Mouse (Mus musculus) heart, postnatal 25 days (tissue): Measurements from ENCODE around the gene Vgll4. TPM values are rescaled to one million over a fixed set of nuclear protein-coding genes. Genes with fewer than 3 reads are reported as not detected.
A peak's percentile ranks its signal among the peaks of the same experiment; 100 is the strongest.

Experiments used
- DNase-seq: peaks from one replicate; pipeline ENCODE4 v3.0.0; 2022; ENCODE audit warnings: low spot score
- intact Hi-C: fragments of 180-260 bp; cut with DNase I; formaldehyde crosslinking; loops from one replicate; pipeline ENCODE4 v1.15.1; 2025
- total RNA-seq, 2 experiments: library from RNA; stranded (reverse); gene quantifications; 2 replicates each; pipeline ENCODE4 v1.2.3; 2021

Vgll4 gene
- total RNA-seq, 2 experiments from 2014 or later, result 24.3 to 24.9 TPM

DNA sequence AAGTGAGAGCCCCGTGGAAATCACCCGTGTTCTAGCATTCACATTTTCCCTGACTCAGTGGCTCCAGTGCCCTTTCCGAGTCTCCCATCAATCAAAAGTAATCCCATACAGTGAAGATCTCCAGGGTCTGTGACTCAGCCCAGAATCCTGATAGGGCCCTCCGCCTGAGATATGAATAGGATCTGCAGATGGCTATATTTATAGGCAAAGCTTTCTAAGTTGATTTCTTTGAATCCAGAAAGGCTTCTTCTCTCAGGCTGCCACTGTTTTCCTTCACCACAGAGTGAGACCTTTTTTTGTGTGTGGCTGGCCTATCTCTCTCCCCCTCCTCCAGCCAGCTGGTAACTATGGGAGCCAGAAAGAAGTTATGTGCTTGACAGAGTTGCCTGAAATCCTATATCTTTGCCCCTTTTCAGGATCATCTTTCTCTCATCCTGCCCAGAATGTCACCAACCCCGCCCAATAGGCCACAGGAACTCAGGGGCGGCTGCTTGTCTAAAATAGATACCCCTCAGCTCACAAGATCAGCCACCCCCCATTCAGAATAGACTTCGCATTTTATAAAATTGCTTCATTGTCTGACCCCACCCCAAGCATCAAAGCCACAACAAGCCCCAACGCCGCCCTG is 136.6 kb downstream of the Vgll4 start:
- no peak for DNase-seq
- intact Hi-C loops, result no loop called here

DNA sequence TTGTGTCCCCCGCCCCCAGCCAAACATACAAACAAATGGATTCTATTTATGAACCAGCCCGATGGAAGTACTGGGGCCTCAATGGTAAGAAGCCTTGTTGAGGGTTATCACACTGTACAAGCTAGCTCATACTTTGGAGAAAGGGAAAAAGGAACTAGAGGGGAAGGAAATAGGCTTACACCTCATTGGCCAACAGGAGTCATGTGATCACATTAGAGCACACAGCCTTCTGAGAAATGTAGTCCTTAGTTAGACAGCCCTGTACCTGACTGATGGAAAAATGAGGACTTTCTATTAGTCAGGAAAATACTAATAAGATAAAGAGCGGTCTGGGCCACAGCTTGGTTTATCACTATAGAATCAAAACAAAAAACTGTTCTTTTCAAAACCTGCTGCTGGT is 138.0 kb downstream of the Vgll4 start:
- DNase-seq, result no peak
- intact Hi-C loops, result no loop called here

DNA sequence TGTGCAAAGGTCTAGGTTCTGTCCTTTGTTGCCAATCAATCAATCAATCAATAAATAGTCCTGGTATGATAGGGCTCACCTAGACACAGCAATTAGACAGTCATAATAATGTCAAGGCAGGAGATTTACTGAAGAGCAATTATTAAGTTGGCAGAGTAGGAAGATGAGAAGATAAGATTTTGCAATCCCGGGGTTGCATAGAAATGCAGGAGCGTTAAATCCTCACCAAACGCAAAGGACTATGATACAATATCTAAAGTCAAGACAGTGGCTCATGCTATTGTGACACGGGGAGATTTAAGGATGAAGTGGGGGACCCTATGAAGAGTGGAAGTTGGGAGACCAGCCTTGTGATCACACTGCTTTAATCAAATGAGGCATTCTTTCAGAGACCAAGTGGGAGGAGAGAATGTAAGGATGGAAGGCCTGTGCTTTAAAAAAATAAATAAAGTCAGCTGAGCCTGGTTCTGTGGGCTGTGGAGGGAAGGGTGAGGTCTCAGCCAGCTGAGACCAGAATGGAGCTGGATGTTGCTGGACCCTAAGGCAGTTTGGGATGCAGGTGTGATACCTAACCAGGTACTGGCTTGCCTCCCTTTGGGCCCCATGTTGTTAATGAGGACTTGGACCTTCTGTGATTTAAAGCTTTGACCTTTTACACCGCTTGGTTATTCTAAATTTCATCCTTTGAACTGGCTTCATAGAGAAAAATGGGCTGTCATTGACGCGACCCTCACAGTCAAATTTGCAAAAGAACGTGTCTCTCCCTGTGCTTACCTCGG is 139.9 kb downstream of the Vgll4 start:
- intact Hi-C loops, result no loop called here

DNA sequence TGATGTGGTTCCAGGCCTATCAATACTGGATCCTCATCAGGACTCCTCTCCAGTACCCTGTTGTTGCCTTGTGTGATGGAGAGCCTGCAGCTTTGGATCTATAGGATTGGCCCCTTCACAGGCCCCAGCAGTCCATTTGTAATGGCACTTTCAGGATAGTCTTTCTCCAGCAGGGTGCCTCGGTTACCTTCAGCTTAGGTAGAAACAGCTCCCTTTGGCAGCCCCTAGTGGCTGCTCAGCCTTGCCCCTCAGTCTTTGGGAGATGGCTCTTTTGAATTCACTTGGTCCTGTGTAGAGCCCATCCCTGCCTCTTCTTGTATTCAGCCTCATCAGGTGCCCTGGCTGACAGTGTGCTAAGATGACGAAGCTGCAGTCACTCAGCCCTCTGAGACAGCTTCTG is 142.9 kb downstream of the Vgll4 start:
- intact Hi-C loops, result no loop called here
- DNase-seq, result no peak

More for the DNA sequence above, 139.9 kb downstream of the Vgll4 start:
- DNase-seq, result no peak

DNA sequence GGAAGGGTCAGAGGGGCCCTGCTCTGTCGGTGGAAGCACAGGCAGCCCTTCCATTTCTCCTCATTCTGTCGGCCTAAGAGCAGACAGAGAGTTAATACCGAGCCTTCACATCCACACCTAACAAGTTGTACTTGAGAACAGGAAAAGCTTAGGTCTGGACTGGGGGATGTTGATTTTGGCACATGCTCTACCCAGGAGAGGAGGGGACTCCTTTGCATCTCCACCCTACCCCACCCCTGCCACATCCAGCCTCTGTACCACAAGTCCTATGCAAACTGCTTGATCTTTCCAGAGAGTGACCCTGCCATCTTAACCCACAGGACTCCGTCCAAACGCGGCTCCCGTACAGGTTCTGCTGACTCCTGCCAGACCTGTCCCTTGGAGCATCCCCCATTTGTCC is 148.1 kb downstream of the Vgll4 start:
- intact Hi-C loops, result no loop called here
- DNase-seq, result no peak

DNA sequence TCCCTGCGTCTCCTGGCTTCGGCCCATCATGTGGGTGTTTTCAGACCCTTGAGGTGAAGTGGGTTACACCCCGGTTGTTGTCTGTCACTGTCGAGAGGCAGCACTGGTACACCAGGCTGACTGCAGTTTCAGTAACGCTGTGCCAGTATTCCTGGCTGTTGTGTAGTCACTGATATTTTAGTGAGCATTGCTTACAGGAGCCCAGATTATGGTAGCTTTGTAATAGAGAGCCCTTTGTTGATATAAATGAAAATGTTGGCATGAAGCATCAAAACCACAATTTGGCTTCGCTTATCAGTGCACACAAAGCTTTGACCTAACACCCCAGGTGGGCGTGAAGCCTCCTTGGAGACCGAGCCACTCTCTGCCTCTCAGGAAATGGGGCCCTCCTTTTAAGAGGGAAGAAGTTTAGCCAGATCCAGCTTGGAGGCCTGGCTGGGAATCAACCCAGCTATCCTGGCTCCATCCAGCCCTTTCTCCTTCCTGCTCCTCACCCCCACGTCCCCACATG is 149.8 kb downstream of the Vgll4 start:
- intact Hi-C loops, result loop anchor here (2.0 kb wide), 1 partner anchor 55 kb away; no protein-coding TSS in a partner anchor
- DNase-seq, result peak; percentile 40

DNA sequence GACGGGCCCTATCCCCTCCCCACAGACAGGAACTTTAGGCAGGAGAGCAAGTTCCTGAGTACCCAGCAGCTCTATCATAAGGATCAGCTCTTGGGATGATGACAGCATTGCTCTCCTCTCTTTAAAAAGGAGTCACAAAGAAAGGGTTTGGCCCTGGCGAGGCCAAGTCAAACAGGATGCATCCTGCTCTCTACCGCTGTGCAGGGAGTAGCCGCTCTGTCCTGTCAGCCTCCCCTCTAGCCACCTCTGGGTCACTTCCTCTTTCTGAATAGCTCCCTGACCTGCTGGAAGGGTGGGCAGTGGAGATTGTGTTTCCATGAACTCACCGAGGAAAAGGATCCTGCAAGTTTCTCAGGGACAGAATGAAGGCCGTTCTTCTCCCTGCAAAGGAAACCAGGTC is 151.3 kb downstream of the Vgll4 start:
- DNase-seq, result peak; percentile 60
- intact Hi-C loops, result loop anchor here (2.0 kb wide), 1 partner anchor 56 kb away; no protein-coding TSS in a partner anchor

DNA sequence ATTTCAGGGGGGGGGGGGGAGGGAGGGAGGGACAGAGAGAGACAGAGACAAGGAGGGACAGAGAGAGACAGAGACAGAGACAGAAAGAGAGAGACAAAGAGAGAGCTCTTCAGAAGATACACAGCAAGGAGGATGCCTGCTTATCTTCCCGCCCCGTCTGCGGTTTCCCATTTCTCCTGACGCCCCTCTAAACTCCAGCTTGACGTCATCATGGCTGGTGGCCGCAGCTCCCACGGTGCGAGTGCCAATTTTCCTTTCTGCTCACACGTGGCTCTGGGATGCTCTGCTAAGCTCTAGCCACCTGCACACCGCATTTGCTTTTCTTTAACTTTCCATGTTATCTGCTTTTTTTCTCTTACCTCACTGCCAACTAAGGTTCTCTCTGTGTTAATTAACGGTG is 151.8 kb downstream of the Vgll4 start:
- intact Hi-C loops, result loop anchor here (2.0 kb wide), 2 partner anchors 57 to 109 kb away; no protein-coding TSS in a partner anchor

DNA sequence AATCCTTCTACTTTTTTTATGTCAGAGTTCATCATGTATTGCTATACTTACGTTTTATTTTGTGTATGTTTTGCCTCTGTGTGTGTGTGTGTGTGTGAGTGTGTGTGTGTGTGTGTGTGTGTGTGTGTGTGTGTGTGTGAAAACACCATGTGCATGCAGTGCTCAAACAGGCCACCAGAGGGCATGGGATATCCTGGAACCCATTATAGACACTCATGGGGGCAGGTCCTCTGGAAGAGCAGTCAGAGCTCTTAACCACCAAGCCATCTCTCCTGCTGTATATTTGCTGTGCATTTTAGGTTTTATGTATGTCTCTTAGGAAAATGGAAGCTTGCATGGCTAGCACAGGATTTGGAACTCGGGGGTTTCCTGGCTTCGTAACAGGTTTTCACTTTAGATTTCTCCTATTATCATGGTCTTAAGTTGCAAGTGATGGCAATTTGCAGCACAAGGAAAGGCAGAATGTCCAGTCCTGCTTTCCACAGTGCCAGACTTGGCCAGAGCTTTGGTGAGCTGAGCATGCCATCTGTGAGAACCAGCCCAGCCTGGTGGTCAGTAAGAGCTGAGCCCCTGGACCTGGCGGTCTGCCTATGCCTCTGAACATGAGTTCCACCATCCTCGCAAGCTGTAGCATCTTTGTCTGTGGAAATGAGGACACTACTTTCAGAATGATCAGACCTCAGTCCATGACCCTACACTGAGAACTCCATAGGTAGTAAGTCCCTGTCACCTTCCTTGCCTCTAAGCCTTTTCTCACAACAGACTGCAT is 154.7 kb downstream of the Vgll4 start:
- intact Hi-C loops, result no loop called here

More for the DNA sequence above, 151.8 kb downstream of the Vgll4 start:
- DNase-seq, result peak; percentile 40

DNA sequence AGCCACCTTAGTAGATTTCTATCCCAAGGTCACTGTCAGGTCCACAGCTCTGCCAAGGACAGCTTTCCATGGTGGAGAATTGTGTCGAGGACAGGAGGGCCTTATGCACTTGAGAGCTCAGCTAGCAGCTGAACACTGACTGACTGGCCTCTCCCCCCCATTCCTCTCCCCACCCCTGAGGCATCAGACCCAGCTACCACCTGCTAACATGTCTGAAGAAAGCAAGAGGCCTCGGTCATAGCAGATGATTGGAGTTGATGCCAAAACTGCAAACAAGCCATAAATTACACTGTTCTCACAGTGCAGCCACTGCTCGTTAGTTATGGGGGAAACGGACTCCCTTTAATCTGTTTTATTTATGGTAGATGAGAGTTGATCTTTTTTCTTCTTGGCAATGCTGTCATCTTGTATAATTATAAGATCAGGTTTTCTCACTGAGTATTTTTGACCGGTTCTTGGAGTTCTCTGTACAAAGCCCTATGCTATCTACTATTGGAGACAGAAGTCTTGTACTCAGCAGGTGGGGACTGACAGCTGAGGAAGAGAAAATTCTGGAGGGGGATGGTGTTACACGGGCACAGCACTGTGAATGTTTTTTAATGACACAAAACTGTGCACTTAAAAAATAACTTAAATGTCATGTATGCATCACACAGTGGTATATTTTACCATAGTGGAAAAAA is 155.5 kb downstream of the Vgll4 start:
- intact Hi-C loops, result no loop called here
- DNase-seq, result no peak

More for the DNA sequence above, 154.7 kb downstream of the Vgll4 start:
- DNase-seq, result no peak

DNA sequence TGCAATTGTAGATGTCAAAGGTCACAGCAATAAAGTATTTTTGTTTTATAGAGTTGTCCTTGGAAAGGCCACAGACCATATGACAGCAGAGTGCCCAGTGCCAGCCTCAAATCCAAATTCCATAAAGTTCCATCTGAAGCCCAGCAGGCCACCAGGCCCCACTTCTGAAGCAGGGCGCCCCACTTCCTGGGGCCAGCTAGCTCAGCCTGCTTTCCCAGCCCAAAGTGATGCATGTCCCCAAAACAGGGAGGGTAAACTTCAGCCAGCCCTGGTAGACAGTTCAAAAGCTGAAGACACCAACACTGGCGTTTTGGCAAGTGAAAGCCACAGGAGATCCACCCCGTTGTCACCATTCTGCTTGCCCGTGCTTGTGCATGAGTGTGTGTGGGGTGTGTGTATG is 157.0 kb downstream of the Vgll4 start:
- intact Hi-C loops, result no loop called here
- no peak for DNase-seq

DNA sequence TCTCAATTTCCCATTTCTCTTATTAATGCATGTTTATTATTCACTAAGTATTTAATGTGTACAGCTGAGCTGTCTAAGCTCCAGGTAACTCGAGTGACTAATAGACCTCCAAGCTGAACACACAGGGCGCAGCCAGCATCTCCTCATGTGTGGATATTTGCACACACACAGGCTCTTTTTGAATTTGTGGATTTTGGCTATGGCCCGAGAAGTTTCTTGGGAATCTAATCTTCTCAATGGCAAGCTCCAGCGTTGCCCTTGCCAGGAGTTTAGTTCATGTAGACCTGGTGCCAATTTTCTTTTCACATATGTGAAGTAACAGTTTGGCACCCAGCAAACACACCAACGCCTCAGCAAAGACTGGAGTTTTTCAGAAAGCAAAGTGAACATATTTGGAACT is 157.5 kb downstream of the Vgll4 start:
- intact Hi-C loops, result no loop called here
- peak; percentile 58 for DNase-seq

Other genes with a start within 250 kb of the Vgll4 start
- 10 to 100 TPM; 10.1 to 10.5 TPM for gene Tamm41, start 67.9 kb upstream of the Vgll4 start, total RNA-seq
- gene Syn2, start 164.9 kb upstream of the Vgll4 start, total RNA-seq, result 1 to 10 TPM; 4.5 to 5.8 TPM